Mouse (Mus musculus) cerebellum, adult (tissue): Measurements from ENCODE around the gene Fxyd5.

Experiments
- ATAC-seq: cut with Nextera tagmentation; 2 replicates; pipeline ENCODE4 v1.9.2; 2017; ENCODE audit warnings: mild to moderate bottlenecking, moderate library complexity, mixed read lengths; ENCODE audit not compliant: insufficient number of reproducible peaks, low FRiP score, low TSS enrichment

Fxyd5 gene

DNA sequence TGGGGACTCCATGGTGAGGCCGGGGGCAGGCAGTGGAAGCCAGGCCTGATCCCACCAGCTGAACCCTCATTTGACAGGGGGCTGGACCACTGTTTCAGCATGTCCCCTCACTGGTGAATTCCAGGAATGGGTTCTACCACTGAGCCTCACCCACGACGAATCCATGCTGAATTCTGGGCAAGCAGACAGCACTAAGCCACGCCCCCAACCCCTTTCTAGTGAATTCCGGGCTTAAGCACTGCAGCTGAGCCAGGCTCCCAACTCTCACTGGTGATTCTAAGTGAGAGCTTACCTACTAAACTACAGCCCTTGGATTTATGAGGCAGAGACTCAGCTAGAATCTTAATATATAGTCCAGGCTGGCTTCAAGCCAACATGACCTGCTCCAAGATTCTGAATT is 25.6 kb upstream of the Fxyd5 start:
- no peak for ATAC-seq

DNA sequence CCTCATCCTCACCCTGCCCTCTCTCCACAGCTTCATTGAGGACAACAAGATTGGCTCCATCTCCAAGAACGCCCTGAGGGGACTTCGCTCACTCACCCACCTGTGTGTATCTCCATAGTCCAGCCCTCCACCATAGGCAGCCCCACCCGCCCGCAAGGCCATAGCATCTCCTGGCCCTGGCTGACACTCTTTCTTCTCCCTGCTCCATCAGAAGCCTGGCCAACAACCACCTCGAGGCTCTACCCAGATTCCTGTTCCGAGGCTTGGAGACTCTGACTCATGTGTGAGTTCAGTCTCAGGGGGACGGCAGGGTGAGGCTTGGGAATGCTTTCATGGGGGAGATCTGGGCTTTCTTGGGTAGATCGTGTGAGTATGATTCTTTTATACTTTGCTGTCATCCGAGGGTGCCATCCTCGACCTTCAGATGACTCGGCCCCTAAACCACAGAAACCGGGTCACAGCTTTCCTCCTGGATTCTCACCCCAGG is 20.8 kb upstream of the Fxyd5 start:
- ATAC-seq, result no peak

DNA sequence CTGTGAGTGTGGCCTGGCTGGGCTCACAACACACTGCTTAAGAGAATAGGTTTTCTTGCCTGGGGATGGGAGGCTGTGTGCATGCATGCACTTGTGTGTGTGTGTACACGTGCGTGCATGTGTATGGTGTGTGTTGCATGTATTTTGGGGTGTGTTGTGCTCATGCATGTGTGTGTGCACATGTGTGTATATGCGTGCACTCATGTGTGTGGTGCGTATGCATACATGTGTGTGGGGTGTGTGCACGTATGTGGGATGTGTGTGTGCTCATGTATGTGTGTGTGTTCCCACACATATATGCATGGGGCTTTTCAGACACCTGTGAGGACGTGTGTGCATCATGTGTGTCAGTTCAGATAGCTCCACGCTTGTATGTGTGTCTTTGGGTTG is 18.3 kb upstream of the Fxyd5 start:
- no peak for ATAC-seq

DNA sequence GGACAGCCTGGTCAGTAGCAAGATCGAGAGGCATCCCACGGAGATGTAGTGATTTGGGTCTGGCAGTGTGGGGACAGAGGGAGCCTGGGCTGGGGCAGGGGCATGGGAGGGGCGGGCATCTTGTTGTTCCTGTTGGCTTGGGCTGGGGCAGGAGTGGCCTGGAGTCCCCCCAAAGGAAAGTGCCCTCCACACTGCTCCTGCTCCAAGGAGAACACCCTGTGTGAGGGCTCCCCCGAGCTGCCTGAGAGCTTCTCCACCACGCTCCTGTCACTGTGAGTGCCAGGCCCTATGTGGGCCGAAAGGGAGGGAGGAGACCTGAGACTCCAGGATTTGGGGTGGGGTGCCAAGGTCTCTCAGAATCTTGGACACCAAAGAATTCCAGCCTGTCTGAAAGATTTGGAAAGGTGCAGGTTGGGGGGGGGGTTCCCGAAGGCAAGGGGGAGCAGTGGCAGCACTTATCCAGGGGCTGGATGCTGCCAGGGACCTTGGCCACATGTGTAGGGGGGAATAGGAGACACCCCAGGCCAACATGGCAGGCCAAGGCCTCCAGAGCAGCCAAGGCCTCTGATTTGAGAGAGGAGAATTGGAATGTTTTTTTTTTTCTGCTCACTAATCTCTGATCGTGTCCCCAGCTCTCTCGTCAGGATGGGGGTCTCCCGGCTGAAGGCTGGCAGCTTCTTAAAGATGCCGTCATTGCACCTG is 17.8 kb upstream of the Fxyd5 start:
- ATAC-seq, result no peak

- peak; percentile 53; the same call in 1 of the 2 replicates for ATAC-seq
Observed at GRCm38 (mm10) chr7:31059108-31059507, 16.8 kb upstream of the Fxyd5 start, which contains the start of gene Lgi4. Lgi4 (plus strand) TSS chr7:31059342.

DNA sequence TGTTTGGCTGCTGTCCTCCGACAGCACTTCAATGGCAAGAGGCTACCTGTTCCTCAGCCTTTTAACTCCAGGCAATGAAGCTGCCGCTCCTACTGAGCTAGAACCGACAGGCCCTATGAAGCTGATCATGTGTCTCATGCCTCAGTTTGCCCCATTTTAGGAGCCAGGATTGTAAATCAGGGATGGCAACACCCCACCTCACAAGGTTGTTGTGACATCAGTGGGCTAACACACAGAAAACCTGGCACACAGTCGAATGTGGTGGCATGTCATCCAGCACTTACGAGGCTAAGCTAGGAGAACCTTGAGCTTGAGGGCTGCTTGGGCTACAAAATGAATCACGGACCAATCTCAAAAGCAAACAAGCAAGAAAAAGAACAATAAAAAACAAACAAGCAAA is 15.9 kb upstream of the Fxyd5 start:
- no peak for ATAC-seq

- no peak for ATAC-seq
Observed at GRCm38 (mm10) chr7:31057730-31058129, 15.4 kb upstream of the Fxyd5 start.

DNA sequence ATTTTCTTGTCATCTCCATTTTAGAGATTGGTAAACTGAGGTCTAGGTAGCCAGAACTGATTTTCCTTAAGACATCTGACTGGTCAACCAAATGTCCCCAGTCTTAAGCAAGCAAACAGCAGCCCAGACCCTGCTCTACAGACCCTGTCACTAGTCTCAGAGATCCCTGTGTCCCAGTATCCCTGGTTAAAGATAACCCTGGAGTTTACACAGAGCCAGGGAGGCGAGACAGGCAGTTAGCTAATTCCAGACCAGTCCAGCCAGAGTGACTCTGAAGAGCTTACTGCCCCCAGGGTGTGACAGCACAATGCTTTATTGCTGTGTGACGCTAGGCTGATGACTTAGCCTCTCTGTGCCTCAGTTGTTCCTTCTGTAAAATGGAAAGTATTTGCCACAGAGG is 14.8 kb upstream of the Fxyd5 start, which contains the start of gene Fxyd1:
Gene Fxyd1 (minus strand): TSS at position 129 of the 400 bp plus-strand sequence.
- ATAC-seq, result no peak

DNA sequence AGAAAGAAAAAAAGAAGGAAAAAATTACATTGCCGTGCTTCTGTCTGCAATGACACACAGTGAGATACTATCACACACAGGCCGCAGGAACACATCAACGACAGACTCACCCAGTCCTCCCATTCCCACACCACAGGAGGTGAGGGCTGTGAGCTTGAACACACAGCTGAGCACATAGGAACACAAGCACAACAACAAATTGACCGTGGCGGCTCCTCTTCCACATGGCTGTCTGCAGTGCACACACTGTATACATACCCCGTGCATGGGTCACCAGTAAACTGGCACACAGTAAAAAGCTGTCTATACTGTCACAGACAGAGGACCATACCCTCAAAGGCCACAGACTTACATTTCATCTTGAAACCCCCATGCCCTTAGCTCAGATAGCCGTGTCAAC is 14.2 kb upstream of the Fxyd5 start:
- ATAC-seq, result no peak

GRCm38 (mm10) chr7:31055883-31056282 is 13.6 kb upstream of the Fxyd5 start:
- ATAC-seq, result no peak

- no peak for ATAC-seq
Observed at GRCm38 (mm10) chr7:31055354-31055824, 13.1 kb upstream of the Fxyd5 start.

DNA sequence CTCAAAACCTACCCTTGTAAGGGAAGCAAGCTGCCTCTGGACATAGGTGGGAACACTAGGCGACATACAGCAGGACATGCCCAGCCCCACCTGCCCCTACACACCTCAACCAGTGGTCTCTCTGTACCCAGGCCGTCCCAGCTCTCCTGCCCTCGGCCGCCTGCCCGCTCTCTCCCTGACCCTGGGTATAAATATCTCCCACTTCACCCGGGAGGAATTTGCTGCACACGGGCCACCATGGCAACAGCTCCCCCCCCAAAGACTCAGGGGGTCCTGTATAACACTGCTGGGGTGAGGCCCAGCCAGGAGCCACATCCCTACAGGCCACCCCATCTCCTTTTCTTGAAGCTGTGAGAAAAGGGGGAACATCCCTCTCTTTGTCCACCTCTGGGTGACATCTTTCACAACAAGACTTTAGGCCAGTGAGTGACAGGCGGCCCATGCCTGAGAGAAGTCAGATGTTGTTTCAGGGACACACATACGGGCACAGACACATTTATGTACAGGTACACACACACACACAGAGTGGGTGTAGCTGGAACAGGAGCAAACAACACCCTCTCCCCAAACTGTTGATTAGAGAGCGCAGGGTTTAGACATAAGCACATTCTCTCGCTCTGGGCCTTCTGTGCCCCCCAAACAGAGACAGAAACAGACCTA is 12.5 kb upstream of the Fxyd5 start:
- ATAC-seq, result no peak

GRCm38 (mm10) chr7:31053882-31054447 is 11.7 kb upstream of the Fxyd5 start:
- ATAC-seq, result no peak

DNA sequence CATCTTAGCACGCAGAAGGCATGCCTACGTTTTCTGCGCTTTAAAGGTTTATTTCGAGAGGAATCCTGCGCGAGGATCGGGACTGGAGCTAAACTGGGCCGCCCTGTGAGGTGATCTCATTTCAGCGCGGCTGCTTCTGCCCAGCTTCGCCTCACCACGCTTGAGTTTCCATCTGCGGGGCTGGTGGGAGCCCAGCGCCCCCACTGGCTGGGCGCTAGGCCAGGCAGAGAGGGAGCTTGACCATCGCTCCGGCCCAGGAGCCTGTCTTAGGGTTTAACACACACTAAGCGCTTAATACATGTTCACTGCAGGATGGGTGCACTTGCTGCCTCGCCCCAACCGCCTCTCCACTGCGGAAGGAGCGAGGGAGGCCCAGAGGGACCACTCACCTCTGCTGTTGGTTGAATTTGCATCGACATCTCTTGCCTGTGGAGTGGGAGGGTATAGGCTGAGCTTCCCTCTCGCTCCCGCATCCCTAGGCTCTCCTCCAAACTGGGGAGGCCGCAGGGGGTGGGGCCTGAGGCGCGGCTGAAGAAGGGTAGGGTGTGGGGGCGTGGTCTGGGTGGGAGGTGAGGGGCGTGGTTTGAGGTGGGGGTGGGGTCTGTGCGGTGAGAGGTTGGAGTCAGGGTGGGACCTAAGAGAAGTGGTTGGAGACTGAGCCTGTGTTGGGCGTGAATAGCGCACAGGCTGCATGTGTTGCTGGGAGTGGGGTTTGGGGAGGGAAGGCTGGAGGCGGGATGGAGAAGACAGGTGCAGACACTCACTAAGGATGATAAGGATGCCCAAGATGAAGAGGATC is 10.6 kb upstream of the Fxyd5 start:
- no peak for ATAC-seq

- no peak for ATAC-seq
Observed at GRCm38 (mm10) chr7:31052251-31052635, 10.0 kb upstream of the Fxyd5 start.

DNA sequence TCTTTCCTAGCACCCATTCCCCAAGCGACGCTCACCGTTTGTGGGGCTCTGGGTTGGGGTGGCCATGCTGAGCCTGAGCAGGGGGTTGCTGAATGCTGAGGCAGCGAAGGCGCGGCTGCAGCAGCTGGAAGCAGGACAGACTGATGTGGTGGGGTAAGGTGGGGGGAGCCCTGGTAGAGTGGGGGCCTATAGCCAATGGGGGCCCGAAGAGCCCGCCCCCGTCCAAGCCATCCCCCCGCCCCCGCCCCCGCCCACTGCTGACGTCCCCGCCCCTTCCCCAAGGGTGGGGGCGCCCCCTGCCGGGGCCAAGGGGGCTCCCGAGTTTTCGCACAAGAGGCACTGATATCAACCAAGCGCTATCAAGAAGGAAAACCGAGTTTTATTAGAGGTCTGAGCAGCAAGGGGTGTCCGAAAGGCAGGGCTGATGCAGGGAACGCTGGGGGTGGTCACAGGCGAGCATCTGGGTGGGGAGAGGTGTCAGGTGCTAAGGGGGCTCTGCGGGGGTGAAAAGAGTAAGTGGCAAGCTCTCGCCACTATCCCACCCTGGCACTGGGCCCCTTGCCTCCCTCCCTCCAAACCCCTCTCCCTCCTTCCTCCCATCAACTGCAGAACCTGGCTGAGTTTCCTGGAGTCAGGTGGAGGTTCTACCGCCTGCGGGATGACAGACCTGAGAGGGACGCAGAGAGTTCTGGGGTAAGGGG is 9.2 kb upstream of the Fxyd5 start, which contains the start of gene Fxyd7:
Gene Fxyd7 (minus strand): TSS at position 147 of the 701 bp plus-strand sequence.
- ATAC-seq, result no peak

DNA sequence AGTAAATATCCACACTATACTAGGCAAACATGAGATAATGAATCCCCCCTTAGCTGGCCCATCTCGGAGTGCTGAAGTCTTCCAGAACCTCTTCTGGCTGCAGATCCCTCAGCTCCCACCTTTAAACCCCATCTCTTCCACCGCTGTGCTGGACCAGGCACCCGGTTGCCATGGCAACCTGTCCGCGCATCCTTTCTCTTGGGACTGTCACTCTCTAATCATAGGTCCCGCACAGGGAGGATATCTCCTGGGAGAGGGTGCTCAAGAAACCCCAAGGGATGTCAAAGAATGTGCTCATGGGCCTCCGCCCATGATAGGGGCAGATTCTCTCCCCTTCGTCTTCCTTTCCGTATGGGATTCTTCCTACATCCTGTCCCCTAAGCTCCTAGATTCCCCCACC is 8.6 kb upstream of the Fxyd5 start:
- ATAC-seq, result no peak

DNA sequence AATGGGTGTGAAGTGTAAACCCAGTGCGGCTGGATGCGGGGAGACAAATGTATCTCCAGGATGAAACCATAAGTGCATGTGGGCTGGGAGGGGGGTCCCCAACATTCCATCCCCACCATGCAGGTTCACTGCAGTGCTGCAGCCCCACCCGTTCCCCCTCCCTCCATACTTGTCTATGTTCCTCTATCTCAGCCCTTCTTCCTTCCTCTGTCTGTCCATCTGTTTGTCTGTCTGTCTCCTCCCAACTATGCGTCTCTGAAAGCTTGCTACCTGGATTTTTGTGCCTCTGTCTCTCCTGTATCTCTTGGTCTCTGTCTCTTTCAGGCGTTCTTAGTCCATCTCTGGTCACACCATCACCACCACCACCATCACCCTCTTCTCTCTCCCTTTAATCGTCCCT is 8.2 kb upstream of the Fxyd5 start:
- no peak for ATAC-seq

DNA sequence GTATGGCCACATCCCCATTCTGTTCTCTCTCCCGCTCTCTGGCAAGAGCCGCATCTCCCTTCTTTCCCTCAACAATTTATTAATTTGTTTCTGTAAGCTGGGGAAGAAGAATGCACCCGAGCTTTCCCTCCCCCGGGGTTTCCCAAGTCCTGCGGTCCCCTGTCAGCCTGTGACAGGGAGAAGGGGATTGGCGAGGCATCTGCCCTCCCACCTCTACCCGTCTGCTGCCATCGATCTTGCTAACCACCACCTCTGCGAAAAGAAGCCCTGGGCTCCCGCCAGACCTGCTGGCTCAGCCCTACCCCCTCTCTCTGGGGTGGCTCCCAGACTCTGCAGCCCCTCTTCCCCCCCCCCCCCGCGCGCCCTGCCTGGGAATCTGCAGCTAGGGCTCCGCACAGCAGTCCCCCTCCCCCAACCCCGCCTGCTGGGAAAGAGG is 7.6 kb upstream of the Fxyd5 start:
- ATAC-seq, result no peak
